Mouse (Mus musculus) 416B (cell line): ENCODE measurements around the gene Mobp.
A peak's percentile ranks its signal among the peaks of the same experiment; 100 is the strongest.
"Not testable (repeated sequence)": the region's sequence is repeated elsewhere in the genome, so short reads cannot be mapped to it uniquely, and the experiment has no call there.

Experiments
- DNase-seq: peaks from one replicate; pipeline ENCODE4 v3.0.0; 2011; ENCODE audit warnings: low read depth

The Mobp gene

GRCm38 (mm10) chr9:120149222-120149828 lies at the start of gene Mobp:
TSS of gene Mobp (plus strand) at chr9:120149707.
- no peak for DNase-seq

- DNase-seq: no peak
These were observed 48.3 kb upstream of the Mobp start for GRCm38 (mm10) chr9:120101165-120101564.

- not testable (repeated sequence) for DNase-seq
These were observed 40.6 kb upstream of the Mobp start for GRCm38 (mm10) chr9:120108953-120109352.

GRCm38 (mm10) chr9:120110211-120111018 lies 39.1 kb upstream of the Mobp start, which contains the start of gene Slc25a38:
TSS of gene Slc25a38 (plus strand) at chr9:120110374.
- DNase-seq: peak; percentile 94

GRCm38 (mm10) chr9:120111156-120111945 lies 38.2 kb upstream of the Mobp start:
- DNase-seq: no peak

GRCm38 (mm10) chr9:120112472-120112871 lies 37.0 kb upstream of the Mobp start:
- no peak for DNase-seq

GRCm38 (mm10) chr9:120113456-120113855 lies 36.1 kb upstream of the Mobp start:
- no peak for DNase-seq

- no peak for DNase-seq
These were observed 35.3 kb upstream of the Mobp start for GRCm38 (mm10) chr9:120114051-120114788.

- no peak for DNase-seq
These were observed 34.7 kb upstream of the Mobp start for GRCm38 (mm10) chr9:120114789-120115151.

- no peak for DNase-seq
These were observed 33.9 kb upstream of the Mobp start for GRCm38 (mm10) chr9:120115580-120115979.

- DNase-seq: peak; percentile 54
These were observed 33.3 kb upstream of the Mobp start for GRCm38 (mm10) chr9:120116184-120116624.

GRCm38 (mm10) chr9:120118212-120118611 lies 31.3 kb upstream of the Mobp start:
- DNase-seq: no peak

- no peak for DNase-seq
These were observed 29.0 kb upstream of the Mobp start for GRCm38 (mm10) chr9:120120503-120120902.

GRCm38 (mm10) chr9:120126868-120127267 lies 22.6 kb upstream of the Mobp start:
- no peak for DNase-seq

GRCm38 (mm10) chr9:120127538-120128251 lies 21.8 kb upstream of the Mobp start, which contains the start of gene Rpsa:
TSS of gene Rpsa (plus strand) at chr9:120127689.
- DNase-seq: peak; percentile 99

- DNase-seq: peak; percentile 41
These were observed 20.2 kb upstream of the Mobp start for GRCm38 (mm10) chr9:120129276-120129675.

GRCm38 (mm10) chr9:120131784-120132288 lies 17.7 kb upstream of the Mobp start:
- DNase-seq: peak; percentile 25

GRCm38 (mm10) chr9:120132980-120133754 lies 16.3 kb upstream of the Mobp start:
- DNase-seq: peak; percentile 42

GRCm38 (mm10) chr9:120133755-120134475 lies 15.6 kb upstream of the Mobp start:
- DNase-seq: no peak
